In genomic region chr13:97308431-97308830, GRCm38 (mm10) we compare ENCODE assay signal across 17 mouse cellular contexts.
"Had no signal": no experiment of that assay in that cellular context is flagged by ENCODE, and none has a peak within 500 bp of the region (broad histone marks: within the 10 kb centered on the region; RNA-seq: fewer than 3 reads in every experiment).

No protein-coding gene starts in this region.

- H3K36me3 ChIP-seq: neural tube, embryonic 12.5 days; neural tube, embryonic 13.5 days; neural tube, embryonic 15.5 days; stomach, embryonic 15.5 days had no signal

- H3K4me2 ChIP-seq: neural tube, embryonic 12.5 days; neural tube, embryonic 13.5 days; neural tube, embryonic 15.5 days; stomach, embryonic 15.5 days had no signal

- H3K27ac ChIP-seq: neural tube, embryonic 12.5 days; neural tube, embryonic 13.5 days; neural tube, embryonic 15.5 days; stomach, embryonic 15.5 days; stomach, postnatal 0 days had no signal

- H3K9ac ChIP-seq: neural tube, embryonic 12.5 days; neural tube, embryonic 13.5 days; neural tube, embryonic 15.5 days; stomach, embryonic 15.5 days had no signal

- H3K4me3 ChIP-seq: neural tube, embryonic 12.5 days; neural tube, embryonic 13.5 days; neural tube, embryonic 15.5 days; stomach, embryonic 15.5 days had no signal

- DNase-seq: retina, postnatal 1 day; right cerebral cortex, adult 18-20 months; right cerebral cortex, postnatal 14 days; right cerebral cortex, postnatal 25 days; right cerebral cortex, postnatal 4 days; spleen, adult 18-20 months; thymus, adult 18-20 months; thymus, adult 2 months; thymus, postnatal 14 days; thymus, postnatal 25 days; thymus, postnatal 36 days; thymus, postnatal 4 days had no signal

- H3K9me3 ChIP-seq: neural tube, embryonic 12.5 days; neural tube, embryonic 13.5 days; neural tube, embryonic 15.5 days; stomach, embryonic 15.5 days had no signal

- H3K27me3 ChIP-seq: neural tube, embryonic 12.5 days; neural tube, embryonic 13.5 days; neural tube, embryonic 15.5 days; stomach, embryonic 15.5 days had no signal
